Mouse (Mus musculus) left cerebral cortex, adult 8-10 months (tissue): ENCODE data around the gene Gm10719. TPM values are rescaled to one million over a fixed set of nuclear protein-coding genes. Genes with fewer than 3 reads are reported as not detected.
"Not testable (repeated sequence)": the region's sequence is repeated elsewhere in the genome, so short reads cannot be mapped to it uniquely, and the experiment has no call there.

Experiments
- DNase-seq, 2 experiments: peaks; one replicate each; pipeline ENCODE4 v3.0.0; 2022; ENCODE audit warnings: low spot score in 2 of 2
- total RNA-seq, 4 experiments: library from RNA; stranded (reverse); gene quantifications; 2 replicates each; pipeline ENCODE4 v1.2.4; 2022

Gene Gm10719
- 1 to 10 TPM in 2 of 4 experiments, under 1 TPM in 2; 0.53 to 1.6 (median 1.1) TPM for total RNA-seq

DNA sequence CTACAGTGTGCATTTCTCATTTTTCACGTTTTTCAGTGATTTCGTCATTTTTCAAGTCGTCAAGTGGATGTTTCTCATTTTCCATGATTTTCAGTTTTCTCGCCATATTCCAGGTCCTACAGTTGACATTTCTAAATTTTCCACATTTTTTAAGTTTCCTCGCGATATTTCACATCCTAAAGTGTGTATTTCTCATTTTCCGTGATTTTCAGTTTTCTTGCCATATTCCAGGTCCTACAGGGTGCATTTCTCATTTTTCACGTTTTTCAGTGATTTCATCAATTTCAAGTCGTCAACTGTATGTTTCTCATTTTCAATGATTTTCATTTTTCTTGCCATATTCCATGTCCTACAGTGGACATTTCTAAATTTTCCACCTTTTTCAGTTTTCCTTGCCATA lies at the start of gene Gm10719:
Gene Gm10719, plus strand, starts transcription at position 301 of the 400 bp plus-strand sequence.
- DNase-seq = not testable (repeated sequence)

DNA sequence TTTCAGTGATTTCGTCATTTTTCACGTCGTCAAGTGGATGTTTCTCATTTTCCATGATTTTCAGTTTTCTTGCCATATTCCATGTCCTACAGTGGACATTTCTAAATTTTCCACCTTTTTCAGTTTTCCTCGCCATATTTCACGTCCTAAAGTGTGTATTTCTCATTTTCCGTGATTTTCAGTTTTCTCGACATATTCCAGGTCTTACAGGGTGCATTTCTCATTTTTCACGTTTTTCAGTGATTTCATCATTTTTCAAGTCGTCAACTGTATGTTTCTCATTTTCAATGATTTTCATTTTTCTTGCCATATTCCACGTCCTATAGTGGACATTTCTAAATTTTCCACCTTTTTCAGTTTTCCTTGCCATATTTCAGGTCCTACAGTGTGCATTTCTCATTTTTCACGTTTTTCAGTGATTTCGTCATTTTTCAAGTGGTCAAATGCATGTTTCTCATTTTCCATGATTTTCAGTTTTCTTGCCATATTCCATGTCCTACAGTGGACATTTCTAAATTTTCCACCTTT lies 16.7 kb upstream of the Gm10719 start, which contains the start of gene Gm10722:
Gene Gm10722, plus strand, starts transcription at position 478 of the 528 bp plus-strand sequence.
- DNase-seq = peak; percentile 12 to 14

DNA sequence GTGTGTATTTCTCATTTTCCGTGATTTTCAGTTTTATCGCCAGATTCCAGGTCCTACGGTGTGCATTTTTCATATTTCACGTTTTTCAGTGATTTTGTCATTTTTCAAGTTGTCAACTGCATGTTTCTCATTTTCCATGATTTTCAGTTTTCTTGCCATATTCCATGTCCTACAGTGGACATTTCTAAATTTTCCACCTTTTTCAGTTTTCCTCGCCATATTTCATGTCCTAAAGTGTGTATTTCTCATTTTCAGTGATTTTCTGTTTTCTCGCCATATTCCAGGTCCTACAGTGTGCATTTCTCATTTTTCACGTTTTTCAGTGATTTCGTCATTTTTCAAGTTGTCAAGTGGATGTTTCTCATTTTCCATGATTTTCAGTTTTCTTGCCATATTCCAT lies 16.2 kb upstream of the Gm10719 start:
- DNase-seq = peak in 1 of 2 experiments; percentile 14

DNA sequence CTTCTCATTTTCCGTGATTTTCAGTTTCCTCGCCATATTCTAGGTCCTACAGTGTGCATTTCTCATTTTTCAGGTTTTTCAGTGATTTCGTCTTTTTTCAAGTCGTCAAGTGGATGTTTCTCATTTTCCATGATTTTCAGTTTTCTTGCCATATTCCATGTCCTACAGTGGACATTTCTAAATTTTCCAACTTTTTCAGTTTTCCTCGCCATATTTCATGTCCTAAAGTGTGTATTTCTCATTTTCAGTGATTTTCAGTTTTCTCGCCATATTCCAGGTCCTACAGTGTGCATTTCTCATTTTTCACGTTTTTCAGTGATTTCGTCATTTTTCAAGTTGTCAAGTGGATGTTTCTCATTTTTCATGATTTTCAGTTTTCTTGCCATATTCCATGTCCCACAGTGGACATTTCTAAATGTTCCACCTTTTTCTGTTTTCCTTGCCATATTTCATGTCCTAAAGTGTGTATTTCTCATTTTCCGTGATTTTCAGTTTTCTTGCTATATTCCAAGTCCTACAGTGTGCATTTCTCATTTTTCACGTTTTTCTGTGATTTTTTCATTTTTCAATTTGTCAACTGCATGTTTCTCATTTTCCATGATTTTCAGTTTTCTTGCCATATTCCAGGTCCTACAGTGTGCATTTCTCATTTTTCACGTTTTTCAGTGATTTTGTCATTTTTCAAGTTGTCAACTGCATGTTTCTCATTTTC lies 15.1 kb upstream of the Gm10719 start:
- peak; percentile 93 to 99 for DNase-seq

GRCm38 (mm10) chr9:3002794-3003396 lies 14.3 kb upstream of the Gm10719 start, which contains the start of gene Gm11168:
Gene Gm11168 (plus strand): TSS chr9:3003346.
- DNase-seq = not testable (repeated sequence)

DNA sequence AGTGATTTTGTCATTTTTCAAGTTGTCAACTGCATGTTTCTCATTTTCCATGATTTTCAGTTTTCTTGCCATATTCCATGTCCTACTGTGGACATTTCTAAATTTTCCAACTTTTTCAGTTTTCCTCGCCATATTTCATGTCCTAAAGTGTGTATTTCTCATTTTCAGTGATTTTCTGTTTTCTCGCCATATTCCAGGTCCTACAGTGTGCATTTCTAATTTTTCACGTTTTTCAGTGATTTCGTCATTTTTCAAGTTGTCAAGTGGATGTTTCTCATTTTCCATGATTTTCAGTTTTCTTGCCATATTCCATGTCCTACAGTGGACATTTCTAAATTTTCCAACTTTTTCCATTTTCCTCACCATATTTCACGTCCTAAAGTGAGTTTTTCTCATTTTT lies 11.0 kb upstream of the Gm10719 start:
- not testable (repeated sequence) for DNase-seq

DNA sequence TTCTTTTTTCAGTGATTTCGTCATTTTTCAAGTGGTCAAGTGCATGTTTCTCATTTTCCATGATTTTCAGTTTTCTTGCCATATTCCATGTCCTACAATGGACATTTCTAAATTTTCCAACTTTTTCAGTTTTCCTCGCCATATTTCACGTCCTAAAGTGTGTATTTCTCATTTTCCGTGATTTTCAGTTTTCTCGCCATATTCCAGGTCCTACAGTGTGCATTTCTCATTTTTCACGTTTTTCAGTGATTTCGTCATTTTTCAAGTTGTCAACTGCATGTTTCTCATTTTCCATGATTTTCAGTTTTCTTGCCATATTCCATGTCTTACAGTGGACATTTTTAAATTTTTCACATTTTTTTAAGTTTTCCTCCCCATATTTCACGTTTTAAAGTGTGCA lies 10.6 kb upstream of the Gm10719 start:
- DNase-seq = peak; percentile 98 to 100

DNA sequence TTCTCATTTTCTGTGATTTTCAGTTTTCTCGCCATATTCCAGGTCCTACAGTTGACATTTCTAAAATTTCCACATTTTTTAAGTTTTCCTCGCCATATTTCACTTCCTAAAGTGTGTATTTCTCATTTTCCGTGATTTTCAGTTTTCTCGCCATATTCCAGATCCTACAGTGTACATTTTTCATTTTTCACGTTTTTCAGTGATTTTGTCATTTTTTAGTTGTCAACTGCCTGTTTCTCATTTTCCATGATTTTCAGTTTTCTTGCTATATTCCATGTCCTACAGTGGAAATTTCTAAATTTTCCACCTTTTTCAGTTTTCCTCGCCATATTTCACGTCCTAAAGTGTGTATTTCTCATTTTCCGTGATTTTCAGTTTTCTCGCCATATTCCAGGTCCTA lies 9.9 kb upstream of the Gm10719 start:
- DNase-seq = not testable (repeated sequence)

GRCm38 (mm10) chr9:3009331-3009730 lies 7.9 kb upstream of the Gm10719 start:
- not testable (repeated sequence) for DNase-seq

- DNase-seq = not testable (repeated sequence)
These were observed 5.1 kb upstream of the Gm10719 start for GRCm38 (mm10) chr9:3012054-3012621.

- DNase-seq = not testable (repeated sequence)
These were observed 4.4 kb upstream of the Gm10719 start, which contains the start of gene Gm10721 for GRCm38 (mm10) chr9:3012733-3013279. Gene Gm10721 (plus strand): TSS chr9:3013140.

DNA sequence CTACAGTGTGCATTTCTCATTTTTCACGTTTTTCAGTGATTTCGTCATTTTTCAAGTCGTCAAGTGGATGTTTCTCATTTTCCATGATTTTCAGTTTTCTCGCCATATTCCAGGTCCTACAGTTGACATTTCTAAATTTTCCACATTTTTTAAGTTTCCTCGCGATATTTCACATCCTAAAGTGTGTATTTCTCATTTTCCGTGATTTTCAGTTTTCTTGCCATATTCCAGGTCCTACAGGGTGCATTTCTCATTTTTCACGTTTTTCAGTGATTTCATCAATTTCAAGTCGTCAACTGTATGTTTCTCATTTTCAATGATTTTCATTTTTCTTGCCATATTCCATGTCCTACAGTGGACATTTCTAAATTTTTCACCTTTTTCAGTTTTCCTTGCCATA lies 1.9 kb upstream of the Gm10719 start, which contains the start of gene Gm10720:
Gene Gm10720, plus strand, starts transcription at position 301 of the 400 bp plus-strand sequence.
- DNase-seq = not testable (repeated sequence)

- not testable (repeated sequence) for DNase-seq
These were observed 1.3 kb upstream of the Gm10719 start for GRCm38 (mm10) chr9:3015896-3016295.

GRCm38 (mm10) chr9:3018944-3019343 lies 1.7 kb downstream of the Gm10719 start:
- peak; percentile 1 to 60 for DNase-seq

DNA sequence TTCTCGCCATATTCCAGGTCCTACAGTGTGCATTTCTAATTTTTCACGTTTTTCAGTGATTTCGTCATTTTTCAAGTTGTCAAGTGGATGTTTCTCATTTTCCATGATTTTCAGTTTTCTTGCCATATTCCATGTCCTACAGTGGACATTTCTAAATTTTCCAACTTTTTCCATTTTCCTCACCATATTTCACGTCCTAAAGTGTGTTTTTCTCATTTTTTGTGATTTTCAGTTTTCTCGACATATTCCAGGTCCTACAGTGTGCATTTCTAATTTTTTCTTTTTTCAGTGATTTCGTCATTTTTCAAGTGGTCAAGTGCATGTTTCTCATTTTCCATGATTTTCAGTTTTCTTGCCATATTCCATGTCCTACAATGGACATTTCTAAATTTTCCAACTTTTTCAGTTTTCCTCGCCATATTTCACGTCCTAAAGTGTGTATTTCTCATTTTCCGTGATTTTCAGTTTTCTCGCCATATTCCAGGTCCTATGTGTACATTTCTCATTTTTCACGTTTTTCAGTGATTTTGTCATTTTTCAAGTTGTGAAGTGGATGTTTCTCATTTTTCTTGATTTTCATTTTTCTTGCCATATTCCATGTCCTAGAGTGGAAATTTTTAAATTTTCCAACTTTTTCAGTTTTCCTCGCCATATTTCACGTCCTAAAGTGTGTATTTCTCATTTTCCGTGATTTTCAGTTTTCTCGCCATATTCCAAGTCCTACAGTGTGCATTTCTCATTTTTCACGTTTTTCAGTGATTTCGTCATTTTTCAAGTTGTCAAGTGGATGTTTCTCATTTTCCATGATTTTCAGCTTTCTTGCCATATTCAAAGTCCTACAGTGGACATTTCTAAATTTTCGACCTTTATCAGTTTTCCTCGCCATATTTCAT lies 2.9 kb downstream of the Gm10719 start:
- peak; percentile 3 to 70 for DNase-seq

DNA sequence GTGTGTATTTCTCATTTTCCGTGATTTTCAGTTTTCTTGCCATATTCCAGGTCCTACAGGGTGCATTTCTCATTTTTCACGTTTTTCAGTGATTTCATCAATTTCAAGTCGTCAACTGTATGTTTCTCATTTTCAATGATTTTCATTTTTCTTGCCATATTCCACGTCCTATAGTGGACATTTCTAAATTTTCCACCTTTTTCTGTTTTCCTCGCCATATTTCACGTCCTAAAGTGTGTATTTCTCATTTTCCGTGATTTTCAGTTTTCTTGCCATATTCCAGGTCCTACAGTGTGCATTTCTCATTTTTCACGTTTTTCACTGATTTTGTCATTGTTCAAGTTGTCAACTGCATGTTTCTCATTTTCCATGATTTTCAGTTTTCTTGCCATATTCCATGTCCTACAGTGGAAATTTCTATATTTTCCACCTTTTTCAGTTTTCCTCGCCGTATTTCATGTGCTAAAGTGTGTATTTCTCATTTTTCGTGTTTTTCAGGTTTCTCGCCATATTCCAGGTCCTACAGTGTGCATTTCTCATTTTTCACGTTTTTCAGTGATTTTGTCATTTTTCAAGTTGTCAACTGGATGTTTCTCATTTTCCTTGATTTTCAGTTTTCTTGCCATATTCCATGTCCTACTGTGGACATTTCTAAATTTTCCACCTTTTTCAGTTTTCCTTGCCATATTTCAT lies 5.3 kb downstream of the Gm10719 start:
- DNase-seq = peak; percentile 43 to 81

DNA sequence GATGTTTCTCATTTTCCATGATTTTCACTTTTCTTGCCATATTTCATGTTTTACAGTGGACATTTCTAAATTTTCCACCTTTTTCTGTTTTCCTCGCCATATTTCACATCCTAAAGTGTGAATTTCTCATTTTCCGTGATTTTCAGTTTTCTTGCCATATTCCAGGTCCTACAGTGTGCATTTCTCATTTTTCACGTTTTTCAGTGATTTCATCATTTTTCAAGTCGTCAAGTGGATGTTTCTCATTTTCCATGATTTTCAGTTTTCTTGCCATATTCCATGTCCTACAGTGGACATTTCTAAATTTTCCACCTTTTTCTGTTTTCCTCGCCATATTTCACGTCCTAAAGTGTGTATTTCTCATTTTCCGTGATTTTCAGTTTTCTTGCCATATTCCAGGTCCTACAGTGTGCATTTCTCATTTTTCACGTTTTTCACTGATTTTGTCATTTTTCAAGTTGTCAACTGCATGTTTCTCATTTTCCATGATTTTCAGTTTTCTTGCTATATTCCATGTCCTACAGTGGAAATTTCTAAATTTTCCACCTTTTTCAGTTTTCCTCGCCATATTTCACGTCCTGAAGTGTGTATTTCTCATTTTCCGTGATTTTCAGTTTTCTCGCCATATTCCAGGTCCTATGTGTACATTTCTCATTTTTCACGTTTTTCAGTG lies 6.2 kb downstream of the Gm10719 start, which contains the start of gene Gm10718:
Gene Gm10718, plus strand, starts transcription at position 236 of the 673 bp plus-strand sequence.
- peak; percentile 18 to 44 for DNase-seq

- DNase-seq = peak; percentile 99 to 100
These were observed 6.9 kb downstream of the Gm10719 start for GRCm38 (mm10) chr9:3023985-3024648.
